14 mouse cellular contexts compared by ENCODE assay signal in the genomic region with DNA sequence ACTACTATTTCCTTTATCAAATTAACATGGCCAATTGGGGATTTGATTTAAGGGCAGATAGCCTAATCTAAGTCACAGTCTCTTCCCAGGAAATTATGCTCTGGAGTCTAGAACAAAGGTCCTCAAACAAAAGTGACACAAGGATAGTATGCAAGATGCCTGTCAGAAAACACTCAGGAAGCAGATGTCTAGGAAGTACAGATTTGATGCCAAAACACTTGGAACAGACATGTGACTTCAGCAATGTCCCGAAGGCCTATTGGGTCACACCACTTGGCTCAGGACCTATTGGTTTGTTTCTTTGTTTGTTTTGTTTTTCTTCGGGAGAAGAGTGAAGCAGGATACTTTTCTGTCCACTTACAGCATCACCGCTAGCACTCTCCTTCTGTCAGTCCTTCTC.
"Had no signal": no experiment of that assay in that cellular context is flagged by ENCODE, and none has a peak within 500 bp of the region (broad histone marks: within the 10 kb centered on the region; RNA-seq: fewer than 3 reads in every experiment).

No protein-coding gene starts in this region.

- H3K4me2 ChIP-seq: kidney, embryonic 15.5 days; limb, embryonic 13.5 days; lung, embryonic 14.5 days; midbrain, embryonic 12.5 days; neural tube, embryonic 13.5 days; stomach, embryonic 15.5 days had no signal

- H3K4me3 ChIP-seq: kidney, embryonic 15.5 days; limb, embryonic 13.5 days; midbrain, embryonic 12.5 days; neural tube, embryonic 13.5 days; stomach, embryonic 15.5 days had no signal

- H3K27me3 ChIP-seq: kidney, embryonic 15.5 days; limb, embryonic 13.5 days; midbrain, embryonic 12.5 days; neural tube, embryonic 13.5 days; stomach, embryonic 15.5 days had no signal

- ATAC-seq: midbrain, embryonic 16.5 days had no signal

- DNase-seq: kidney, postnatal 14 days; left cerebral cortex, postnatal 4 days; lung, embryonic 14.5 days; retina, postnatal 1 day; right cerebral cortex, postnatal 4 days; thymus, adult 2 months; thymus, postnatal 25 days had no signal

- H3K9me3 ChIP-seq: kidney, embryonic 15.5 days; limb, embryonic 13.5 days; midbrain, embryonic 12.5 days; neural tube, embryonic 13.5 days; stomach, embryonic 15.5 days had no signal

- H3K9ac ChIP-seq: kidney, embryonic 15.5 days; limb, embryonic 13.5 days; liver, embryonic 14.5 days; lung, embryonic 14.5 days; midbrain, embryonic 12.5 days; neural tube, embryonic 13.5 days; stomach, embryonic 15.5 days had no signal

- H3K4me1 ChIP-seq: kidney, embryonic 15.5 days; limb, embryonic 13.5 days; neural tube, embryonic 13.5 days; stomach, embryonic 15.5 days had no signal

- H3K27ac ChIP-seq: kidney, embryonic 15.5 days; limb, embryonic 13.5 days; liver, embryonic 14.5 days; midbrain, embryonic 12.5 days; neural tube, embryonic 13.5 days; stomach, embryonic 15.5 days had no signal

- H3K36me3 ChIP-seq: kidney, embryonic 15.5 days; limb, embryonic 13.5 days; midbrain, embryonic 12.5 days; neural tube, embryonic 13.5 days; stomach, embryonic 15.5 days had no signal
